Mouse (Mus musculus) lung, postnatal 0 days (tissue): ENCODE results near the gene Mfap1a. TPM values are rescaled to one million over a fixed set of nuclear protein-coding genes. Genes with fewer than 3 reads are reported as not detected.
"Not testable (repeated sequence)": the region's sequence is repeated elsewhere in the genome, so short reads cannot be mapped to it uniquely, and the experiment has no call there.

Source experiments
- ATAC-seq: fragments of 200-750 bp; cut with Nextera tagmentation; 2 replicates; pipeline ENCODE4 v1.8.0; 2017; ENCODE audit warnings: moderate library complexity
- DNase-seq: peaks from one replicate; pipeline ENCODE4 v3.0.0-alpha.2; 2016; ENCODE audit warnings: low spot score
- H3K27ac ChIP-seq: fragments of 300-500 bp; sonication (generic); 2 replicates; pipeline ENCODE4 v1.5.1; 2014; ENCODE audit warnings: antibody characterized with exemption, mild to moderate bottlenecking, low read length, mixed read lengths
- H3K27me3 ChIP-seq: fragments of 300-500 bp; sonication (generic); replicated peaks from 2 replicates; pipeline ENCODE4 v1.6.1; 2014; ENCODE audit warnings: low read length, mixed read lengths; ENCODE audit not compliant: insufficient read depth
- H3K36me3 ChIP-seq: fragments of 300-500 bp; sonication (generic); 2 replicates; pipeline ENCODE4 v1.6.1; 2014; ENCODE audit warnings: low read length, mixed read lengths; ENCODE audit not compliant: insufficient read depth
- H3K4me1 ChIP-seq: fragments of 300-500 bp; sonication (generic); 2 replicates; pipeline ENCODE4 v1.6.1; 2014; ENCODE audit warnings: antibody characterized with exemption, low read depth, low read length, mixed read lengths; ENCODE audit not compliant: insufficient read depth
- H3K4me2 ChIP-seq: fragments of 300-500 bp; sonication (generic); replicated peaks from 2 replicates; pipeline ENCODE4 v1.6.1; 2014; ENCODE audit warnings: low read depth, mild to moderate bottlenecking, low read length, moderate library complexity, mixed read lengths
- H3K4me3 ChIP-seq: fragments of 300-500 bp; sonication (generic); 2 replicates; pipeline ENCODE4 v1.5.1; 2014; ENCODE audit warnings: low read depth, low read length
- H3K9ac ChIP-seq: fragments of 300-500 bp; sonication (generic); replicated peaks from 2 replicates; pipeline ENCODE4 v1.6.1; 2014; ENCODE audit warnings: low read depth, mild to moderate bottlenecking
- H3K9me3 ChIP-seq: fragments of 300-500 bp; sonication (generic); 2 replicates; pipeline ENCODE4 v1.6.1; 2016; ENCODE audit warnings: low read length, mixed read lengths
- CTCF ChIP-seq: IDR thresholded peaks from 2 replicates; pipeline ENCODE4 v1.5.1; 2016; ENCODE audit warnings: antibody characterized with exemption, mild to moderate bottlenecking
- EP300 ChIP-seq: IDR thresholded peaks from 2 replicates; pipeline ENCODE4 v1.6.1; 2016; ENCODE audit warnings: antibody characterized with exemption, mild to moderate bottlenecking, control low read depth
- WGBS: fragments of 180-500 bp; shearing (Covaris S2); extraction: QIAGEN DNeasy Blood & Tissue Kit; methylation state at CpG from one replicate; pipeline ENCODE4 v1.1.7; 2014; 5-methylcytosine and 5-hydroxymethylcytosine counted together
- polyA plus RNA-seq: library from polyadenylated mRNA; unstranded; fragments of >200 nt; fragmentation: Nextera tagmentation; extraction: Ambion mirVana; gene quantifications from 2 replicates; pipeline ENCODE4 v1.2.1, GENCODE M21; 2015

Mfap1a gene
- polyA plus RNA-seq, 1 experiment from 2014 or later: 16.3 TPM

DNA sequence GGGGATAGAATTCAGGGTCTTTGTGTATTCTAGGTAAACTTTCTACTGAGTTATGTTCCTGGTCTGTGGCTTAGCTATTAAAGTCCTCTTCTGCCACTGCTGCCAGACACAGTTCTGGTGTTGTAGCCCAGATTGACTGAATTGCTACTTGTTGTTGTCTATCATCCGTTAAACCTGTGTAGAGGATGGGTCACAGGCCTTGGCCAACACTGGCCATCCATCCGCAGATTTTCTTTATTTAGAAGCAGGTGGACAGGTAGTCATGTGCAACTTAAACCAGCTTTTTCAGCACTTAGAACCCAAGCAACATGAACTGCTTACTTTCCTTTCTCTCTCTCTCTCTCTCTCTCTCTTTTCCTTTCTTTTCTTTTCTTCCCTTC, 1.5 kb upstream of the Mfap1a start:
- Histone ChIP-seq H3K9me3 (no peaks in the 10 kb centered on the region), H3K9ac (no peak overlapping the region), H3K27ac (no peak overlapping the region), H3K36me3 (no peaks in the 10 kb centered on the region), H3K27me3 (no peaks in the 10 kb centered on the region), H3K4me3 (0 out of 2 replicates have a peak overlapping the region, but pooled peaks have one; percentile 55), H3K4me1 (peaks cover 4% of the 10 kb centered on the region; the same call in 1 of the 2 replicates), H3K4me2 (peak overlapping the region; percentile 58; the same call in 1 of the 2 replicates)
- TF ChIP-seq EP300 (no peak), CTCF (no peak)
- 77% methylated on average over 2 of the region's 2 CpGs for WGBS
- DNase-seq (no peak), ATAC-seq (no peak)

DNA sequence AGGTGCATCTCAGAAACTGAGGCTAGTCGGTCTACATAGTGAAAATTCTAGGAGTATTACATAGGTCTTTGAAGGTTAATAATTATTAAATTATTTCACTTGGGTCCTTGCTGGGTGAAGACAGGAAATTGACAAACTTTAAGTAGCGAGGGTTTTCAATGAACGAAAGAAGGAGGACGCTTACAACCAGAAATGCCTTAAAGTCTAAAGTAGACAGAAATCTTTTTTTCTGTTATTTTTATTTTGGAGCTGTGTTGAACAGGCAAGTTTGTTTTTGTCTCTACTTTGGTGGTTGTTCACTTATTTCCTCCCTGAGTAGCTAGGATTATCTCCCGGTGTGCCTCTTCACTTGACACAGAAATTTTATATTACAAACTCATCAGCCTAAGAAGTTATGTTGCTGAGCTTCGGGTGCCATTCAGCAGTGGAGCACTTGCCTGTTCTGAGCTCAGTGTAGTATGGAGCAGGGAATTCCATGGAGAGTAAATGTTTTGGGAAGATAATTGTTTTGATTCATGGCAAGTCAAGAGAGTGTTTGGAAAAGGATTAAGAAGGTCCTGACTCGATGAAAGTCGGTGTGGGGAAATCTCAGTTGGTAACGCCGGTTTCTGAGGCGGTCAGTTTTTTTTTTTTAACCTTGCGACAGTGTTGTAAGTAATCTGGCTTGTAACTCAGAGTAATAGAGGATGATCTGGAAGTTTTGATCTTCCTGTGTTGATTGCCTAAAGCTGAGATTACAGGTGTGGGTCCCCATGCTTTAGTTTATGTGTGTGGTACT, 897 bp upstream of the Mfap1a start:
- ATAC-seq: no peak
- TF ChIP-seq CTCF: no peak
- TF ChIP-seq EP300: no peak
- Histone ChIP-seq H3K4me3 (peak overlapping the region; percentile 55), H3K9ac (0 out of 2 replicates have a peak overlapping the region, but pooled peaks have one; percentile 70), H3K27me3 (no peaks in the 10 kb centered on the region), H3K36me3 (no peaks in the 10 kb centered on the region), H3K4me2 (peak overlapping the region; percentile 58), H3K27ac (no peak overlapping the region), H3K9me3 (no peaks in the 10 kb centered on the region), H3K4me1 (peaks cover 4% of the 10 kb centered on the region; the same call in 1 of the 2 replicates)
- DNase-seq: no peak
- 2% methylated on average over 12 of the region's 12 CpGs for WGBS

DNA sequence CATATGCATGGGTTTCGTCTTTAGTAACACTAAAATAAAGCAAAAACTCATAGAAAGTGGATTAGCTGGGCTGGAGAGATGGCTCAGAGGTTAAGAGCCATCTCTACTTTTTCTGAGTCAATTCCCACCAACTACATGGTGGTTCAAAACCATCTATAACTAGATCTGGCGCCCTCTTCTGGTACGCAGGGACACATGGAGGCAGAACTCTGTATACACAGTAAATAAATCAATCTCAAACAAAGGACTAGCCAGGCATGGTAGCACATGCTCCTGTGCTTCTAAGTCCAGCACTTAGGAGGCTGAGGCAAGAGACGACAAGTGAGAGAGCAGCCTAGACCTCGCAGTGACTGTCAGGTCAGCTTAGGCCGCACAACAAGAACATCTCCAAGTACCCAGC, 4.9 kb downstream of the Mfap1a start:
- not testable (repeated sequence) for H3K4me1 ChIP-seq, H3K36me3 ChIP-seq, H3K9me3 ChIP-seq, H3K9ac ChIP-seq, H3K4me3 ChIP-seq, ATAC-seq, H3K27ac ChIP-seq, DNase-seq, H3K27me3 ChIP-seq, H3K4me2 ChIP-seq
- 67% methylated on average over 1 of the region's 6 CpGs for WGBS

DNA sequence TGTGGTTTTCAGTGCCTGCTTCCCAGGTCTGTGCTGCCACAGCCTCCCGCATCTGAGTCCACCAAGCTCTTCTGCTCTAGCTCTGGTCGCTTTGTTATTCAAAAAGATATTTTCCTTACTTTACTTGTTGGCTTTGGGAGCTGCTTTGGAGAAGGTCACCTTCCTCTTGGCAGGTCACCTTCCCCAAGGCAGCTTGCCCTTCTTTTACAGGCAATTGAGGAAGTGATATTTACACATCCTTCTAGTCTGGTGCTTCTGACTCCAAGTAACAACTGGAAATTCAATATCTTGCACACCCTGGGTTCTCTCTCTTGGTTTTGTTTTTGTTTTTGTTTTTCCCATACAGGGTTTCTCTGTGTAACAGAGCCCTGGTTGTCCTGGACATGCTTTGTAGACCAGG, 22.1 kb downstream of the Mfap1a start:
- not testable (repeated sequence) for H3K27ac ChIP-seq, H3K4me1 ChIP-seq, H3K27me3 ChIP-seq, H3K36me3 ChIP-seq, ATAC-seq, H3K4me3 ChIP-seq, H3K9me3 ChIP-seq, DNase-seq, H3K9ac ChIP-seq, H3K4me2 ChIP-seq
- no CpG with 5 or more reads among the region's 2 CpGs for WGBS

DNA sequence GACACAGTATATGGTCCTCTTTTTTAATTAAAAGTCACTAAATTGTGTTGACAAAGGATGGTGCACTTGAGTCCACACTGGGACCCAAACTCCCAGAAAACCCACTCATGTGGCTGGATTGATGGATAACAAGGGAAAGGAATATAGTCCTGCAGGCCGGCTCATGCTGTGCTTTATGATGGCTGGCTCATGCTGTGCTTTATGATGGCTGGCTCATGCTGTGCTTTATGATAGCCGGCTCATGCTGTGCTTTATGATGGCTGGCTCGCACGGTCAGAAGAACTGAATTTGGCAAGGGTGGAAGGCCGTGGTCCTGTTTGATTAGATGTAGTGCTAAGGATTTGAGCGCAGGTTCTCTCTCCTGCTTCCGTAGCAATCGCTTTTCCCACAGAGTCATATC, 22.9 kb downstream of the Mfap1a start:
- DNase-seq (no peak), ATAC-seq (no peak)
- Histone ChIP-seq H3K27ac (no peak overlapping the region), H3K9me3 (no peaks in the 10 kb centered on the region), H3K4me3 (no peak overlapping the region), H3K4me2 (no peak overlapping the region), H3K36me3 (no peaks in the 10 kb centered on the region), H3K9ac (no peak overlapping the region), H3K27me3 (no peaks in the 10 kb centered on the region), H3K4me1 (no peaks in the 10 kb centered on the region)
- TF ChIP-seq EP300 (no peak), CTCF (no peak)
- 77% methylated on average over 8 of the region's 8 CpGs for WGBS

- not testable (repeated sequence) for H3K4me2 ChIP-seq, H3K36me3 ChIP-seq, H3K4me3 ChIP-seq, H3K9ac ChIP-seq, ATAC-seq, H3K27me3 ChIP-seq, DNase-seq, H3K4me1 ChIP-seq, H3K27ac ChIP-seq, H3K9me3 ChIP-seq
- WGBS: 82% methylated on average over 13 of the region's 13 CpGs
Measured at GRCm38 (mm10) chr2:121480916-121481315, 25.5 kb downstream of the Mfap1a start.

GRCm38 (mm10) chr2:121480498-121480897, 26.0 kb downstream of the Mfap1a start:
- no peak for ATAC-seq
- 57% methylated on average over 3 of the region's 3 CpGs for WGBS

More at GRCm38 (mm10) chr2:121480498-121480897, 26.0 kb downstream of the Mfap1a start:
- Histone ChIP-seq H3K4me2 (no peak overlapping the region), H3K27me3 (no peaks in the 10 kb centered on the region), H3K4me3 (no peak overlapping the region), H3K27ac (no peak overlapping the region), H3K9ac (no peak overlapping the region), H3K4me1 (no peaks in the 10 kb centered on the region), H3K9me3 (no peaks in the 10 kb centered on the region), H3K36me3 (no peaks in the 10 kb centered on the region)
- DNase-seq: peak; percentile 41
- no peak for TF ChIP-seq EP300
- TF ChIP-seq CTCF: peak; percentile 66
